Mouse (Mus musculus) lung, postnatal 14 days (tissue): ENCODE data around the gene Atpif1.
"Not testable (repeated sequence)": the region's sequence is repeated elsewhere in the genome, so short reads cannot be mapped to it uniquely, and the experiment has no call there.

Experiments
- DNase-seq: peaks from one replicate; pipeline ENCODE4 v3.0.0; 2021

Atpif1 gene

GRCm38 (mm10) chr4:132490273-132491010, 43.0 kb downstream of the Atpif1 start:
- DNase-seq = no peak

- DNase-seq = no peak
Measured at GRCm38 (mm10) chr4:132488976-132489375, 44.5 kb downstream of the Atpif1 start.

- DNase-seq = no peak
Measured at GRCm38 (mm10) chr4:132488521-132488920, 44.9 kb downstream of the Atpif1 start.

- DNase-seq = no peak
Measured at GRCm38 (mm10) chr4:132484820-132485219, 48.6 kb downstream of the Atpif1 start.

- no peak for DNase-seq
Measured at GRCm38 (mm10) chr4:132484231-132484630, 49.2 kb downstream of the Atpif1 start.

GRCm38 (mm10) chr4:132482956-132483608, 50.4 kb downstream of the Atpif1 start:
- no peak for DNase-seq

- not testable (repeated sequence) for DNase-seq
Measured at GRCm38 (mm10) chr4:132482104-132482503, 51.4 kb downstream of the Atpif1 start.
